Mouse (Mus musculus) intestine, postnatal 0 days (tissue): ENCODE data around the gene Cep152. TPM values are rescaled to one million over a fixed set of nuclear protein-coding genes. Genes with fewer than 3 reads are reported as not detected.

Experiments
- ATAC-seq: fragments of 200-750 bp; cut with Nextera tagmentation; 2 replicates; pipeline ENCODE4 v1.8.0; 2017; ENCODE audit warnings: mild to moderate bottlenecking, moderate TSS enrichment, moderate library complexity
- H3K27ac ChIP-seq: fragments of 300-500 bp; sonication (generic); 2 replicates; pipeline ENCODE4 v1.5.1; 2014; ENCODE audit warnings: mild to moderate bottlenecking, low read depth, low read length, moderate library complexity
- H3K27me3 ChIP-seq: fragments of 300-500 bp; sonication (generic); replicated peaks from 2 replicates; pipeline ENCODE4 v1.6.1; 2014; ENCODE audit warnings: low read length, mixed read lengths; ENCODE audit not compliant: control insufficient read depth, insufficient read depth
- H3K36me3 ChIP-seq: fragments of 300-500 bp; sonication (generic); 2 replicates; pipeline ENCODE4 v1.6.1; 2014; ENCODE audit warnings: mild to moderate bottlenecking, moderate library complexity; ENCODE audit not compliant: control insufficient read depth, insufficient read depth
- H3K4me1 ChIP-seq: fragments of 300-500 bp; sonication (generic); replicated peaks from 2 replicates; pipeline ENCODE4 v1.6.1; 2014; ENCODE audit warnings: antibody characterized with exemption, low read length, mixed read lengths; ENCODE audit not compliant: control insufficient read depth, insufficient read depth
- H3K4me2 ChIP-seq: fragments of 300-500 bp; sonication (generic); replicated peaks from 2 replicates; pipeline ENCODE4 v1.6.1; 2014; ENCODE audit warnings: low read depth, mild to moderate bottlenecking, moderate library complexity
- H3K4me3 ChIP-seq: fragments of 300-500 bp; sonication (generic); 2 replicates; pipeline ENCODE4 v1.5.1; 2014; ENCODE audit warnings: low read depth, low read length
- H3K9ac ChIP-seq: fragments of 300-500 bp; sonication (generic); 2 replicates; pipeline ENCODE4 v1.6.1; 2014; ENCODE audit warnings: mild to moderate bottlenecking, low read depth, low read length
- H3K9me3 ChIP-seq: fragments of 300-500 bp; sonication (generic); 2 replicates; pipeline ENCODE4 v1.6.1; 2016; ENCODE audit warnings: mixed run types; ENCODE audit not compliant: control insufficient read depth
- CTCF ChIP-seq: sonication (generic); IDR thresholded peaks from 2 replicates; pipeline ENCODE4 v1.5.1; 2016; ENCODE audit warnings: low read depth, mild to moderate bottlenecking, control low read depth, antibody characterized with exemption, moderate library complexity
- WGBS: fragments of 180-500 bp; shearing (Covaris S2); extraction: QIAGEN DNeasy Blood & Tissue Kit; methylation state at CpG from one replicate; pipeline ENCODE4 v1.1.7; 2014; 5-methylcytosine and 5-hydroxymethylcytosine counted together
- polyA plus RNA-seq: library from polyadenylated mRNA; unstranded; fragments of >200 nt; fragmentation: Nextera tagmentation; extraction: Ambion mirVana; gene quantifications from 2 replicates; pipeline ENCODE4 v1.2.1, GENCODE M21; 2015

Cep152 gene
- polyA plus RNA-seq, 1 experiment from 2014 or later, result 0.98 TPM

DNA sequence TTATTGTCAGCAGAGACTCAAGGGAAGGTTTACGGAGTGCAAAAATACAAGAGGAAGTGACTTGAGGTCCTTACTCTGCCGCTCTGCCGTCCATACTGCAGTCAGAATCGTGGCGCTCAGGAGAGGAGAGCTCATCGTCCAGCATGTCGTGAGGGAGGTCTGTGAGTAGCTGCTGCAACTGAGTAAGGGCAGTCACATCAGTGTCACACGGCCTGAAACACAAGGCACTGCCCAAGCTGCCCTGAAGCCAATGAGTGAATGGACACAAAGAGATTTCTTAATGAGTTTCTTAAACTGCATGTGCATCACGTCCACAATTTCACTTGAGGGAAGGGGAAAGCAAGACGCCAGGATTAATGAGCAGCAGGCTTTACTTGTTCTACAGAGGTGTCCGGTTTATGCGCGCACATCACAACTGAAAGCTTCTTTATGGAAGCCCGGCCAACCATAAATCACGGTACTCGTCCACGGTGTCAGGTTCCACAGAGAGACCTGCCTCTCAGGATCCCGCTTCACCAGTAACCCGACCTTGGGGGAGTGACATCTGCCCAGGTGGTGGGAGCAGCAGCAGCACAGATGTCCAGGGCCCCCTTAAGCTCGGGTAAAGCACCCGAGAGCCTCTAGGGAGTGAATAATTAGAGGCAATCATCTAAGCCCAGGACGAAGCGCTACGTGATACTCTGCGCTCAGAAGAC lies 4.6 kb downstream of the Cep152 start:
- Histone ChIP-seq H3K9ac (no peak overlapping the region), H3K4me3 (no peak overlapping the region), H3K9me3 (no peaks in the 10 kb centered on the region), H3K4me1 (no peaks in the 10 kb centered on the region), H3K36me3 (peaks cover 19% of the 10 kb centered on the region; the same call in 1 of the 2 replicates), H3K27me3 (no peaks in the 10 kb centered on the region), H3K4me2 (no peak overlapping the region), H3K27ac (no peak overlapping the region)
- 80% methylated on average over 25 of the region's 25 CpGs for WGBS
- no peak for ATAC-seq
- TF ChIP-seq CTCF, result no peak

DNA sequence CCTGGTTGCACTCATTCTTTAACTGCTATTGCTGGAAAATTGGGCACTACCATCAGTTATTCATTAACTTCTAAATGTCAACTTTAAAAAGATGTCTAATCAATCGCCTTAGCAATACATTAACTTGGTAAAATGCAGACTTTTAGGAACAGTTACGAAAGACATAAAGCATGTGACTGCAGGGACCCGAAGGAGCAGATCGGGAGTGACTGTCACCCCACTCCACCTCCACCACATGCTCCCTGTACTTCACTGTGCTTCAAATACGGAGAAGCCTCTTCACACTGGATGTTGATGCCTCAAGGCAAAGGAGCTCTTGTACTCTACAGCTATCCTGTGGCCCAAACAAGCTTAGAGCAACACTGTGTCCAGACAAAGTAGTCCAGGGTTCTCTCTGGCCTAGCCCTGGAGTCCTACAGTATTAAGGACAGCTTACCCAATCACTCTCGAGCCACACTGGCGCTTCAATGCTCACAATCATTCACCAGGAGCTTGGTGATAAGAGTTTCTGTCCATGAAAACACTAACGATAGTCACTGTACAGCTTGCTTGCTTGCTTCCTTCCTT lies 9.0 kb downstream of the Cep152 start:
- H3K9ac ChIP-seq, result no peak overlapping the region
- no peak for ATAC-seq
- 51% methylated on average over 8 of the region's 8 CpGs for WGBS

DNA sequence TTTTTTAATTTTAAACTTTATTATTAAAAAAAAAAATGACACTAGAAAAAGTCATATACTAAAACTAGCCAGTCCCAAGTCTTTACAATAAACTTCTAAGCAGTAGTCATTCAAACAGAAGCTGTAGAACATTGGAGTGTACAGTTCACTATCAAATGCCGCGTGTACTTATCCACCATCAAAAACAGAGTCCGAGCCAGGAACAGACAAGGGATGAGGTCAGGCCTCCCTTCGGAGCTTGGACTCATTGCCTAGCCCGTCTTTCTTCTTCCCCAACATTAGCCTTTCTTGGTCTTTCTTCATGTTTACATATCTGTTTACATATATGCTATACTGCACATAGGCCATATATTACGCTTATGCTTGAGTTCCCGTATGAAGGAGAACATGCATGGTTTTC lies 9.5 kb downstream of the Cep152 start:
- H3K4me2 ChIP-seq, result no peak overlapping the region
- H3K36me3 ChIP-seq, result peaks cover 49% of the 10 kb centered on the region
- H3K27ac ChIP-seq, result no peak overlapping the region
- no peak for ATAC-seq
- no peak overlapping the region for H3K4me3 ChIP-seq
- TF ChIP-seq CTCF, result no peak
- WGBS, result 84% methylated on average over 7 of the region's 7 CpGs
- no peaks in the 10 kb centered on the region for H3K4me1 ChIP-seq
- no peak overlapping the region for H3K9ac ChIP-seq
- no peaks in the 10 kb centered on the region for H3K9me3 ChIP-seq
- H3K27me3 ChIP-seq, result no peaks in the 10 kb centered on the region

More for the DNA sequence above, 9.0 kb downstream of the Cep152 start:
- no peak overlapping the region for H3K4me3 ChIP-seq
- H3K27ac ChIP-seq, result no peak overlapping the region
- no peak overlapping the region for H3K4me2 ChIP-seq
- H3K27me3 ChIP-seq, result no peaks in the 10 kb centered on the region
- no peaks in the 10 kb centered on the region for H3K9me3 ChIP-seq
- peaks cover 48% of the 10 kb centered on the region for H3K36me3 ChIP-seq
- H3K4me1 ChIP-seq, result no peaks in the 10 kb centered on the region
- no peak for TF ChIP-seq CTCF

DNA sequence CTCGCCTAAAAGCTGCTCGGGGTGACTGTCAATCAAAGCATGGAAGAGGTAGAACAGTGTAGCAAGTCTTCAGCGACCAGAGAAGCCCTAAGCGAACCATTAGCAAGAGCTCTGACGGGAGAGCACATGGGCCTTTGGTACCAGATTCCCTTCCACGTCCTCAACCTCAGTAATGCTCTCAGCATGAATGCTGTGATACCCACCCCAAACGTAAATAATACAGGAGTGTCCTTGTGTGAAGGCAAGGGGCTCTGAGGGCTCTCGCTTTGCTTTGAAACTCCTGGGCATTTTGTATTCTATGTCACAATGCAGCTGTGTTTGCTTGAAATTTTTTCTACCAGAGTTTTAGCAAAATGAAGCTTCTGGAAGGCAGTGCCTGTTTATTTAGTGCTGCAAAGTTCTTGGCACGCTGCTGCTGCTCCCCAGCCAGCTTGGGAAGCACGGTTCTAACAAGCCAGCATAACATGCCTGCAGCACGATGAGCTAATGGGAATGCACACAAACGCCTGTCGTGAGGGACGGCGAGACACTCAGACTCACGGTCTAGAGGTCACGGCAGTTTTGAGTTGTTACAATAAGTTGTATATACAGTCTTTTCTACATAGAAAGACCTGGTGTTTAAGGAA lies 18.6 kb downstream of the Cep152 start:
- Histone ChIP-seq H3K27me3 (no peaks in the 10 kb centered on the region), H3K9me3 (no peaks in the 10 kb centered on the region), H3K36me3 (peaks cover 37% of the 10 kb centered on the region), H3K4me2 (no peak overlapping the region), H3K4me3 (no peak overlapping the region), H3K4me1 (no peaks in the 10 kb centered on the region), H3K9ac (no peak overlapping the region), H3K27ac (no peak overlapping the region)
- no peak for TF ChIP-seq CTCF
- no peak for ATAC-seq
- 65% methylated on average over 17 of the region's 17 CpGs for WGBS

DNA sequence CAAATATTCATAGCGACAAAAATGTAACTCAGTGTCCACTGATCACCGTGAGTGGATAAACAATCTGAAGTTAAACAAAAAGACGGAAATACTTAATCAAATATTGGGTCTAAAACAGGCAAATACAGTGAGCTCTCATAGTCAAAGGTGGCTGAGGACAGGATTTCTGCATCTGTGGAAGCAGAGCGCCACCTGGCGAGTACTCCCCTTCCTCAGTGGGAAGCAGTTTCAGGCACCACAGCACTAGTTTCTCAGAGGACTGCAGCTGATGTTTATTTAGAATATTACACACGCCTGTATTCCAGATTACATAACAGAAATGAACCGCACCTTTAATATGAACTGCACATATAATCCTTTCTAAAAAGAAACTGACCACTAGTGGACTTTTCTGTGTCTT lies 20.3 kb downstream of the Cep152 start:
- Histone ChIP-seq H3K4me3 (no peak overlapping the region), H3K9me3 (no peaks in the 10 kb centered on the region), H3K27me3 (no peaks in the 10 kb centered on the region), H3K4me1 (no peaks in the 10 kb centered on the region), H3K36me3 (peaks cover 49% of the 10 kb centered on the region), H3K27ac (no peak overlapping the region), H3K4me2 (no peak overlapping the region), H3K9ac (no peak overlapping the region)
- TF ChIP-seq CTCF, result peak; percentile 88
- 51% methylated on average over 7 of the region's 7 CpGs for WGBS
- ATAC-seq, result no peak

DNA sequence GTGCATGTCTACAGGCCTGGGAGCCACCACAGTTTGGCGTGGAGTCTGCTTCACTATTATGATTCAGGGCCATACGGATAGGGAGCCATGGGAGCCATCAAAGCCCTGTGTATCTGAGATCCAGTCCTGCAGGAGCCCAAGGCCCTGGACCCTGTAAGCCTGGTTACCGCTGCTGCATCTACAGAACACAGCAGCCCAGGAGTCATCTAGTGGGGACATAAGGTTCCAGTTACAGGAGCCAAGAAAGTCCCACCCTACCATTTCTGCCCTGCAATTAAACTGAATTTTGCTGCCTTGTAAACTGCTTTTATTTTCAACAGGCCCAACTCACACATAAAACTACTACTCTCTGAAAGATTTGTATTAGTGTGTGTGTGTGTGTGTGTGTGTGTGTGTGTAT lies 21.9 kb downstream of the Cep152 start:
- TF ChIP-seq CTCF, result no peak
- Histone ChIP-seq H3K4me2 (no peak overlapping the region), H3K4me1 (no peaks in the 10 kb centered on the region), H3K9me3 (no peaks in the 10 kb centered on the region), H3K4me3 (no peak overlapping the region), H3K27ac (no peak overlapping the region), H3K9ac (no peak overlapping the region), H3K27me3 (no peaks in the 10 kb centered on the region), H3K36me3 (peaks cover 47% of the 10 kb centered on the region)
- WGBS, result 91% methylated on average over 3 of the region's 3 CpGs
- no peak for ATAC-seq
